Mouse (Mus musculus) forelimb bud, embryonic 11.5 days (tissue): ENCODE results near the gene D030056L22Rik.

Experiments
- DNase-seq: peaks from one replicate; pipeline ENCODE4 v3.0.0-alpha.2; 2012; ENCODE audit warnings: low read depth, low spot score

The D030056L22Rik gene

GRCm38 (mm10) chr19:18712866-18713300, at the start of gene D030056L22Rik:
Gene D030056L22Rik (plus strand): TSS chr19:18713193.
- DNase-seq: peak; percentile 98

- no peak for DNase-seq
These were observed 49.1 kb upstream of the D030056L22Rik start for GRCm38 (mm10) chr19:18663904-18664303.

- no peak for DNase-seq
These were observed 46.0 kb upstream of the D030056L22Rik start for GRCm38 (mm10) chr19:18666966-18667365.

GRCm38 (mm10) chr19:18669551-18669950, 43.4 kb upstream of the D030056L22Rik start:
- DNase-seq: no peak

- DNase-seq: peak; percentile 98
These were observed 42.4 kb upstream of the D030056L22Rik start, which contains the start of gene Carnmt1 for GRCm38 (mm10) chr19:18670608-18671007. Gene Carnmt1 (plus strand): TSS chr19:18670764.

GRCm38 (mm10) chr19:18671056-18671741, 41.8 kb upstream of the D030056L22Rik start:
- peak; percentile 39 for DNase-seq

- no peak for DNase-seq
These were observed 40.5 kb upstream of the D030056L22Rik start for GRCm38 (mm10) chr19:18672498-18672897.

GRCm38 (mm10) chr19:18673116-18673515, 39.9 kb upstream of the D030056L22Rik start:
- DNase-seq: no peak

GRCm38 (mm10) chr19:18682142-18682541, 30.9 kb upstream of the D030056L22Rik start:
- DNase-seq: no peak

GRCm38 (mm10) chr19:18687556-18687955, 25.4 kb upstream of the D030056L22Rik start:
- DNase-seq: peak; percentile 46

GRCm38 (mm10) chr19:18692176-18692575, 20.8 kb upstream of the D030056L22Rik start:
- no peak for DNase-seq

- no peak for DNase-seq
These were observed 20.2 kb upstream of the D030056L22Rik start for GRCm38 (mm10) chr19:18692768-18693167.

GRCm38 (mm10) chr19:18695116-18695515, 17.9 kb upstream of the D030056L22Rik start:
- DNase-seq: no peak

GRCm38 (mm10) chr19:18695552-18695951, 17.4 kb upstream of the D030056L22Rik start:
- no peak for DNase-seq

GRCm38 (mm10) chr19:18708101-18708500, 4.9 kb upstream of the D030056L22Rik start:
- DNase-seq: no peak

GRCm38 (mm10) chr19:18710903-18711302, 2.1 kb upstream of the D030056L22Rik start:
- no peak for DNase-seq

- DNase-seq: no peak
These were observed 1.4 kb upstream of the D030056L22Rik start for GRCm38 (mm10) chr19:18711589-18711988.

GRCm38 (mm10) chr19:18712153-18712865, 684 bp upstream of the D030056L22Rik start:
- no peak for DNase-seq

- DNase-seq: peak; percentile 11
These were observed 364 bp downstream of the D030056L22Rik start for GRCm38 (mm10) chr19:18713357-18713756.

GRCm38 (mm10) chr19:18716374-18716773, 3.4 kb downstream of the D030056L22Rik start:
- peak; percentile 83 for DNase-seq

GRCm38 (mm10) chr19:18720337-18720736, 7.3 kb downstream of the D030056L22Rik start:
- no peak for DNase-seq

GRCm38 (mm10) chr19:18725186-18725585, 12.2 kb downstream of the D030056L22Rik start:
- no peak for DNase-seq

GRCm38 (mm10) chr19:18730255-18730654, 17.3 kb downstream of the D030056L22Rik start:
- no peak for DNase-seq
